In the genomic region with DNA sequence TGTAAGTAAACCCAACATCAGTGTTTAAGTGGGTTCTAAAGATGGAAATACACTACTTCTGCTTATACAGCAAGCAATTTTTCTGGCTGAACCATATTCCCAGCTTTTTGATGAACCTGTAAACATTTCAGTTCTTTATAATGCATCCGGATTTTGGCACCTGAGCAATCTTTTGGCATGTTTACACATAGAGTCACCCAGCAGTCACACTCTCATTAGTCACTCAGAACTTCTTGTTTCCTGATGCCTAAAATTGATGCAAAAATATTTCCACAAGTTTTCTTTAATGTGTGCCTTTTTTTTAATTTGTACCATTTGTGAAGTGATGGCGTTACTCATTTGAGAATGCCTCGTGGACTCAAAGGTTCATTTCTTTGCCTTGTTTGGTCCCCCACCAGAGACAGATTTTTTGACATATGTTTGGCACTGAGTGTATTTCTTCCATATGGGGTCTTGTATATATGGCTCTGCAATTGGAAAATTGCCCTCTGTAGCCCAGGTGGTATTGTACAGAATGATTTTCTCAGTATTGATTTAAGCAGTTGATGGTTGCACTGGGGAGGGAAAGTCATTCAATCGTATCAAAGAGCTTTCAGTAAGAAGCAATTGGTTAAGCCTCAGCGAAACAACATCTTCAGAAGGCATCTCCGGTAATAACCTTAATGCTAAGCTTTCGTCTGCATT, we compare ENCODE assay signal across 17 mouse cellular contexts.
DNase-seq lines count a peak whose midpoint lies in the region; ATAC-seq lines count a peak whose summit lies in the region.
"Had no signal": no experiment of that assay in that cellular context is flagged by ENCODE, and none has a peak within 500 bp of the region (broad histone marks: within the 10 kb centered on the region; RNA-seq: fewer than 3 reads in every experiment).

No protein-coding gene starts in this region.

- DNase-seq in forebrain, embryonic 14.5 days (ENCODE audit: low spot score), result peak; percentile 86
- DNase-seq in forebrain, embryonic 10.5 days (ENCODE audit: extremely low spot score, low spot score), result no peak
- DNase-seq in midbrain, embryonic 14.5 days, result peak; percentile 15
- DNase-seq in midbrain, embryonic 11.5 days (ENCODE audit: low spot score, missing footprints), result no peak
- no peak for DNase-seq in ovary, postnatal 36 days (ENCODE audit: low spot score)
- DNase-seq: adrenal gland, adult 2 months; gastrocnemius, postnatal 14 days; heart, adult 2 months; heart, postnatal 36 days had no signal

- no peaks in the 10 kb centered on the region for H3K4me1 ChIP-seq in forebrain, embryonic 14.5 days (ENCODE audit: control insufficient read depth, insufficient read depth, low read length)
- no peaks in the 10 kb centered on the region for H3K4me1 ChIP-seq in forebrain, embryonic 10.5 days
- no peaks in the 10 kb centered on the region for H3K4me1 ChIP-seq in midbrain, embryonic 14.5 days (ENCODE audit: control insufficient read depth, insufficient read depth, low read length)
- no peaks in the 10 kb centered on the region for H3K4me1 ChIP-seq in midbrain, embryonic 11.5 days (ENCODE audit: control insufficient read depth, insufficient read depth, low read length)
- H3K4me1 ChIP-seq in hindbrain, embryonic 16.5 days (ENCODE audit: control insufficient read depth, insufficient read depth, low read depth, low read length), result no peaks in the 10 kb centered on the region
- H3K4me1 ChIP-seq: embryonic facial prominence, embryonic 12.5 days; kidney, embryonic 15.5 days had no signal

- H3K4me2 ChIP-seq in forebrain, embryonic 14.5 days (ENCODE audit: low read length), result no peak overlapping the region
- no peak overlapping the region for H3K4me2 ChIP-seq in midbrain, embryonic 14.5 days (ENCODE audit: low read length)
- H3K4me2 ChIP-seq in midbrain, embryonic 11.5 days, result no peak overlapping the region
- no peak overlapping the region for H3K4me2 ChIP-seq in hindbrain, embryonic 16.5 days (ENCODE audit: low read length)
- H3K4me2 ChIP-seq: embryonic facial prominence, embryonic 12.5 days; kidney, embryonic 15.5 days had no signal

- H3K36me3 ChIP-seq in forebrain, embryonic 14.5 days (ENCODE audit: control insufficient read depth, insufficient read depth, low read length), result no peaks in the 10 kb centered on the region
- no peaks in the 10 kb centered on the region for H3K36me3 ChIP-seq in forebrain, embryonic 10.5 days (replicated peaks)
- no peaks in the 10 kb centered on the region for H3K36me3 ChIP-seq in midbrain, embryonic 14.5 days (ENCODE audit: control insufficient read depth, insufficient read depth, low read length)
- H3K36me3 ChIP-seq in midbrain, embryonic 11.5 days (ENCODE audit: control insufficient read depth, insufficient read depth, low read length), result no peaks in the 10 kb centered on the region
- no peaks in the 10 kb centered on the region for H3K36me3 ChIP-seq in hindbrain, embryonic 16.5 days (ENCODE audit: control insufficient read depth, insufficient read depth, low read length)
- H3K36me3 ChIP-seq: embryonic facial prominence, embryonic 12.5 days; kidney, embryonic 15.5 days; midbrain, embryonic 10.5 days had no signal

- no peak overlapping the region for H3K9ac ChIP-seq in forebrain, embryonic 14.5 days (ENCODE audit: low read length)
- H3K9ac ChIP-seq in midbrain, embryonic 14.5 days (replicated peaks; ENCODE audit: low read length), result no peak overlapping the region
- no peak overlapping the region for H3K9ac ChIP-seq in midbrain, embryonic 11.5 days (ENCODE audit: low read length)
- H3K9ac ChIP-seq in hindbrain, embryonic 16.5 days (ENCODE audit: low read depth, low read length), result no peak overlapping the region
- H3K9ac ChIP-seq: embryonic facial prominence, embryonic 12.5 days; kidney, embryonic 15.5 days; liver, embryonic 14.5 days had no signal

- H3K4me3 ChIP-seq in forebrain, embryonic 14.5 days (ENCODE audit: low read depth, low read length), result no peak overlapping the region
- H3K4me3 ChIP-seq in forebrain, embryonic 10.5 days, result no peak overlapping the region
- no peak overlapping the region for H3K4me3 ChIP-seq in midbrain, embryonic 14.5 days (replicated peaks; ENCODE audit: low read depth, low read length)
- no peak overlapping the region for H3K4me3 ChIP-seq in midbrain, embryonic 11.5 days (ENCODE audit: low read depth, low read length)
- no peak overlapping the region for H3K4me3 ChIP-seq in hindbrain, embryonic 16.5 days (ENCODE audit: low read length)
- H3K4me3 ChIP-seq: embryonic facial prominence, embryonic 12.5 days; heart, adult 2 months; kidney, embryonic 15.5 days; midbrain, embryonic 10.5 days had no signal

- 54% methylated on average over 7 of the region's 7 CpGs for WGBS in forebrain, embryonic 14.5 days
- 85% methylated on average over 7 of the region's 7 CpGs for WGBS in forebrain, embryonic 10.5 days
- WGBS in midbrain, embryonic 14.5 days, result 70% methylated on average over 7 of the region's 7 CpGs
- WGBS in midbrain, embryonic 11.5 days, result 77% methylated on average over 7 of the region's 7 CpGs
- WGBS in hindbrain, embryonic 16.5 days, result 62% methylated on average over 7 of the region's 7 CpGs

- ATAC-seq in forebrain, embryonic 14.5 days, result peak; percentile 91
- peak; percentile 27; the same call in 1 of the 2 replicates for ATAC-seq in midbrain, embryonic 14.5 days (ENCODE audit: low FRiP score, low TSS enrichment)
- ATAC-seq in midbrain, embryonic 11.5 days (ENCODE audit: low FRiP score), result no peak
- ATAC-seq in hindbrain, embryonic 16.5 days, result peak; percentile 89
- no peak for ATAC-seq in inflammation-experienced regulatory T-cells, adult 6 months
- ATAC-seq: intestine, embryonic 16.5 days had no signal

- H3K27me3 ChIP-seq in forebrain, embryonic 14.5 days (replicated peaks; ENCODE audit: control insufficient read depth, insufficient read depth, low read length), result no peaks in the 10 kb centered on the region
- H3K27me3 ChIP-seq in forebrain, embryonic 10.5 days (ENCODE audit: poor library complexity, severe bottlenecking), result no peaks in the 10 kb centered on the region
- H3K27me3 ChIP-seq in midbrain, embryonic 14.5 days (ENCODE audit: control insufficient read depth, insufficient read depth, low read length), result no peaks in the 10 kb centered on the region
- H3K27me3 ChIP-seq in midbrain, embryonic 11.5 days (ENCODE audit: control insufficient read depth, insufficient read depth, low read length), result no peaks in the 10 kb centered on the region
- H3K27me3 ChIP-seq in hindbrain, embryonic 16.5 days (replicated peaks; ENCODE audit: control insufficient read depth, insufficient read depth, low read length), result no peaks in the 10 kb centered on the region
- H3K27me3 ChIP-seq: embryonic facial prominence, embryonic 12.5 days; kidney, embryonic 15.5 days had no signal

- H3K27ac ChIP-seq in forebrain, embryonic 14.5 days (ENCODE audit: low read depth, low read length), result no peak overlapping the region
- H3K27ac ChIP-seq in forebrain, embryonic 10.5 days, result no peak overlapping the region
- no peak overlapping the region for H3K27ac ChIP-seq in midbrain, embryonic 14.5 days (replicated peaks; ENCODE audit: low read depth, low read length)
- H3K27ac ChIP-seq in midbrain, embryonic 11.5 days (ENCODE audit: low read depth, low read length), result no peak overlapping the region
- no peak overlapping the region for H3K27ac ChIP-seq in hindbrain, embryonic 16.5 days (ENCODE audit: low read depth, low read length)
- H3K27ac ChIP-seq: embryonic facial prominence, embryonic 12.5 days; heart, adult 2 months; kidney, embryonic 15.5 days; liver, embryonic 14.5 days; macrophage; midbrain, embryonic 10.5 days had no signal

- H3K9me3 ChIP-seq in forebrain, embryonic 14.5 days (replicated peaks; ENCODE audit: control insufficient read depth, low read length), result no peaks in the 10 kb centered on the region
- no peaks in the 10 kb centered on the region for H3K9me3 ChIP-seq in forebrain, embryonic 10.5 days
- H3K9me3 ChIP-seq in midbrain, embryonic 14.5 days (ENCODE audit: control insufficient read depth, low read length), result no peaks in the 10 kb centered on the region
- no peaks in the 10 kb centered on the region for H3K9me3 ChIP-seq in midbrain, embryonic 11.5 days (ENCODE audit: control insufficient read depth, low read length)
- no peaks in the 10 kb centered on the region for H3K9me3 ChIP-seq in hindbrain, embryonic 16.5 days (ENCODE audit: control insufficient read depth, low read length)
- H3K9me3 ChIP-seq: embryonic facial prominence, embryonic 12.5 days; kidney, embryonic 15.5 days; midbrain, embryonic 10.5 days had no signal

Comparison
In these comparisons a context has a peak if more than half of its experiments do, and no peak if none do; other contexts are left out.
1. ATAC-seq: peak in forebrain, embryonic 14.5 days (single experiment), midbrain, embryonic 14.5 days (single experiment) and hindbrain, embryonic 16.5 days (single experiment); none in midbrain, embryonic 11.5 days (single experiment) and inflammation-experienced regulatory T-cells, adult 6 months (single experiment).
2. DNase-seq: peak in forebrain, embryonic 14.5 days (single experiment) and midbrain, embryonic 14.5 days (single experiment); none in forebrain, embryonic 10.5 days (single experiment), midbrain, embryonic 11.5 days (single experiment) and ovary, postnatal 36 days (single experiment).